Mouse (Mus musculus) embryonic facial prominence, embryonic 14.5 days (tissue): ENCODE results near the gene Rtn3. TPM values are rescaled to one million over a fixed set of nuclear protein-coding genes. Genes with fewer than 3 reads are reported as not detected.

ENCODE experiments used
- ATAC-seq: fragments of 200-750 bp; cut with Nextera tagmentation; 2 replicates; pipeline ENCODE4 v1.8.0; 2017; ENCODE audit warnings: low read depth, moderate number of reproducible peaks, moderate TSS enrichment
- DNase-seq: peaks from one replicate; pipeline ENCODE4 v3.0.0-alpha.2; 2015; ENCODE audit warnings: low spot score
- H3K27ac ChIP-seq: fragments of 300-500 bp; sonication (generic); replicated peaks from 2 replicates; pipeline ENCODE4 v1.5.1; 2014; ENCODE audit warnings: low read depth, mild to moderate bottlenecking, low read length, moderate library complexity
- H3K27me3 ChIP-seq: fragments of 300-500 bp; sonication (generic); replicated peaks from 2 replicates; pipeline ENCODE4 v1.6.1; 2014; ENCODE audit warnings: low read length; ENCODE audit not compliant: control insufficient read depth, insufficient read depth
- H3K36me3 ChIP-seq: fragments of 300-500 bp; sonication (generic); 2 replicates; pipeline ENCODE4 v1.6.1; 2014; ENCODE audit warnings: low read length, mixed read lengths; ENCODE audit not compliant: control insufficient read depth, insufficient read depth
- H3K4me1 ChIP-seq: fragments of 300-500 bp; sonication (generic); 2 replicates; pipeline ENCODE4 v1.6.1; 2014; ENCODE audit warnings: antibody characterized with exemption, low read length; ENCODE audit not compliant: control insufficient read depth, insufficient read depth
- H3K4me2 ChIP-seq: fragments of 300-500 bp; sonication (generic); 2 replicates; pipeline ENCODE4 v1.6.1; 2014; ENCODE audit warnings: low read depth, mild to moderate bottlenecking, low read length, moderate library complexity, mixed read lengths
- H3K4me3 ChIP-seq: fragments of 300-500 bp; sonication (generic); 2 replicates; pipeline ENCODE4 v1.5.1; 2014; ENCODE audit warnings: low read depth, mild to moderate bottlenecking, low read length
- H3K9ac ChIP-seq: fragments of 300-500 bp; sonication (generic); 2 replicates; pipeline ENCODE4 v1.6.1; 2014; ENCODE audit warnings: low read depth, mild to moderate bottlenecking, low read length, moderate library complexity, mixed read lengths
- H3K9me3 ChIP-seq: fragments of 300-500 bp; sonication (generic); 2 replicates; pipeline ENCODE4 v1.6.1; 2016; ENCODE audit warnings: low read length; ENCODE audit not compliant: control insufficient read depth
- WGBS: fragments of 180-500 bp; shearing (Covaris S2); extraction: QIAGEN DNeasy Blood & Tissue Kit; methylation state at CpG from one replicate; pipeline ENCODE4 v1.1.7; 2014; 5-methylcytosine and 5-hydroxymethylcytosine counted together
- microRNA-seq: library from miRNA; unstranded; fragments of <30 nt; microRNA quantifications from one replicate; pipeline ENCODE4, GENCODE M21; 2016; ENCODE audit warnings: borderline number of aligned reads
- polyA plus RNA-seq: library from polyadenylated mRNA; unstranded; fragments of >200 nt; fragmentation: Nextera tagmentation; extraction: Ambion mirVana; gene quantifications from 2 replicates; pipeline ENCODE4 v1.2.1, GENCODE M21; 2014

The Rtn3 gene
- polyA plus RNA-seq, 1 experiment from 2014 or later, result 132 TPM

GRCm38 (mm10) chr19:7388488-7388887, 94.6 kb downstream of the Rtn3 start:
- Histone ChIP-seq H3K36me3 (no peaks in the 10 kb centered on the region), H3K4me2 (no peak overlapping the region), H3K4me3 (no peak overlapping the region), H3K4me1 (no peaks in the 10 kb centered on the region; the same call in 1 of the 2 replicates), H3K9ac (no peak overlapping the region), H3K27me3 (no peaks in the 10 kb centered on the region), H3K27ac (no peak overlapping the region), H3K9me3 (peaks cover 6% of the 10 kb centered on the region)
- WGBS, result 75% methylated on average over 6 of the region's 6 CpGs
- ATAC-seq, result no peak
- DNase-seq, result no peak

DNA sequence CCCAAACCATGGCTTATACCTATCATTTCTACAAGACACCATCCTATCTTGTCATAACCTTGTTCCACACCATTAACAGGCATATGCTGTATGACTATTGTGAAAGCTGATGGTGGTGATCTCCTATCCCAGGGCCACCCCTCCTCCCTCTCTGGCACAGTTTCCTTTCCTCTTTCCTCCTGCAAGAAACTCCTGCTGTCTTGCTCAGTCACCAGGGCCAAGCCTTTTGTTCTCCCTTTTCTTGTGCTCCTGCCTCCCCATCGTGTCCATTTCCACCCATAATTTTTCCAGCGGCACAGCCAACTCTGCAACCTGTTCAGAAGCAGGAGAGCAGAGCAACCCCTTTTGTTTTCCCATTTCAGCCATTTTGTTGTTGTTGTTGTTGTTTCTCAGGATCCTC, 97.0 kb downstream of the Rtn3 start:
- WGBS, result 65% methylated on average over 2 of the region's 2 CpGs
- no peak overlapping the region for H3K9ac ChIP-seq

GRCm38 (mm10) chr19:7382903-7383865, 99.9 kb downstream of the Rtn3 start, which contains the start of gene Spindoc:
TSS of gene Spindoc (minus strand) at chr19:7382994.
- H3K36me3 ChIP-seq, result peaks cover 11% of the 10 kb centered on the region
- no peaks in the 10 kb centered on the region for H3K27me3 ChIP-seq
- under 1% methylated on average over 27 of the region's 52 CpGs for WGBS
- H3K27ac ChIP-seq, result peak within 1 kb of the TSS; percentile 92
- H3K4me1 ChIP-seq, result peaks cover 8% of the 10 kb centered on the region
- H3K9me3 ChIP-seq, result no peaks in the 10 kb centered on the region
- H3K9ac ChIP-seq, result peak within 1 kb of the TSS; percentile 96
- ATAC-seq (peak; percentile 98), DNase-seq (peak; percentile 97)
- peak within 1 kb of the TSS; percentile 93 for H3K4me3 ChIP-seq
- peak within 1 kb of the TSS; percentile 85 for H3K4me2 ChIP-seq

More for the DNA sequence above, 97.0 kb downstream of the Rtn3 start:
- no peaks in the 10 kb centered on the region for H3K27me3 ChIP-seq
- no peak for ATAC-seq
- peaks cover 6% of the 10 kb centered on the region for H3K9me3 ChIP-seq
- no peaks in the 10 kb centered on the region for H3K36me3 ChIP-seq
- no peak overlapping the region for H3K4me3 ChIP-seq
- DNase-seq, result no peak
- no peak overlapping the region for H3K4me2 ChIP-seq
- peaks cover 6% of the 10 kb centered on the region for H3K4me1 ChIP-seq
- H3K27ac ChIP-seq, result no peak overlapping the region

GRCm38 (mm10) chr19:7382248-7382902, 100.7 kb downstream of the Rtn3 start:
- H3K36me3 ChIP-seq, result peaks cover 11% of the 10 kb centered on the region
- peak overlapping the region; percentile 92 for H3K27ac ChIP-seq
- DNase-seq (peak; percentile 83), ATAC-seq (peak; percentile 55)
- peaks cover 8% of the 10 kb centered on the region for H3K4me1 ChIP-seq
- H3K27me3 ChIP-seq, result no peaks in the 10 kb centered on the region
- H3K9ac ChIP-seq, result peak overlapping the region; percentile 96
- peak overlapping the region; percentile 93 for H3K4me3 ChIP-seq
- 0% methylated on average over 27 of the region's 60 CpGs for WGBS
- H3K9me3 ChIP-seq, result no peaks in the 10 kb centered on the region
- peak overlapping the region; percentile 85 for H3K4me2 ChIP-seq

- Histone ChIP-seq H3K9ac (peak overlapping the region; percentile 96), H3K4me2 (peak overlapping the region; percentile 85), H3K4me1 (peaks cover 8% of the 10 kb centered on the region), H3K4me3 (peak overlapping the region; percentile 93), H3K9me3 (no peaks in the 10 kb centered on the region), H3K27ac (peak overlapping the region; percentile 92), H3K36me3 (peaks cover 11% of the 10 kb centered on the region), H3K27me3 (no peaks in the 10 kb centered on the region)
- WGBS, result 3% methylated on average over 8 of the region's 8 CpGs
- no peak for ATAC-seq
- DNase-seq, result no peak
These were observed 101.2 kb downstream of the Rtn3 start for GRCm38 (mm10) chr19:7381906-7382247.

- Histone ChIP-seq H3K9ac (no peak overlapping the region), H3K36me3 (peaks cover 42% of the 10 kb centered on the region), H3K27me3 (no peaks in the 10 kb centered on the region), H3K9me3 (no peaks in the 10 kb centered on the region), H3K4me3 (no peak overlapping the region), H3K27ac (no peak overlapping the region), H3K4me2 (no peak overlapping the region), H3K4me1 (peaks cover 8% of the 10 kb centered on the region)
- ATAC-seq, result no peak
- 77% methylated on average over 2 of the region's 2 CpGs for WGBS
- no peak for DNase-seq
These were observed 105.4 kb downstream of the Rtn3 start for GRCm38 (mm10) chr19:7377639-7378038.

Small RNA genes lying within 50 kb of the gene (microRNA-seq; reads per million reads assigned to microRNA genes)
- 1.5 reads per million for gene Mir6991

Other genes with a start within 250 kb of the Rtn3 start
- 47.8 and 48.4 TPM in 2 replicates for gene Naa40, start 242.1 kb downstream of the Rtn3 start, polyA plus RNA-seq
- 10.8 and 11.7 TPM in 2 replicates for gene Rcor2, start 216.0 kb downstream of the Rtn3 start, polyA plus RNA-seq
- 42.0 and 42.1 TPM in 2 replicates for gene Mark2, start 141.4 kb downstream of the Rtn3 start, polyA plus RNA-seq
- gene Spindoc, start 100.3 kb downstream of the Rtn3 start, polyA plus RNA-seq, result 18.8 and 23.5 TPM in 2 replicates
- gene 2700081O15Rik, start 65.7 kb downstream of the Rtn3 start, polyA plus RNA-seq, result 10.3 and 11.2 TPM in 2 replicates
- gene Atl3, start 10.8 kb upstream of the Rtn3 start, polyA plus RNA-seq, result 19.3 and 19.4 TPM in 2 replicates
- gene Pla2g16, start 74.2 kb upstream of the Rtn3 start, polyA plus RNA-seq, result 15.9 and 18.1 TPM in 2 replicates
- gene Lgals12, start 123.9 kb upstream of the Rtn3 start, polyA plus RNA-seq, result 1.0 and 2.1 TPM in 2 replicates
- gene Hrasls5, start 129.3 kb upstream of the Rtn3 start, polyA plus RNA-seq, result 0.38 TPM in 1 of 2 replicates, not detected in the other
- gene Slc22a19, start 228.0 kb upstream of the Rtn3 start, polyA plus RNA-seq, result not detected in 2 replicates